In genomic region chr8:70211726-70212111, GRCm38 (mm10) we compare ENCODE assay signal across 7 mouse cellular contexts. TPM values are rescaled to one million over a fixed set of nuclear protein-coding genes. Genes with fewer than 3 reads are reported as not detected.
A peak's percentile ranks its signal among the peaks of the same experiment; 100 is the strongest.
DNase-seq lines count a peak whose midpoint lies in the region; ATAC-seq and TF ChIP-seq lines count a peak whose summit lies in the region.

No protein-coding gene starts in this region.

- 1% methylated on average over 31 of the region's 31 CpGs for WGBS in lung, adult 2 months
- WGBS in forebrain, embryonic 11.5 days: 4% methylated on average over 31 of the region's 31 CpGs
- 1% methylated on average over 31 of the region's 31 CpGs for WGBS in limb, embryonic 13.5 days
- 2% methylated on average over 31 of the region's 31 CpGs for WGBS in neural tube, embryonic 15.5 days

- H3K27me3 ChIP-seq in forebrain, embryonic 11.5 days (ENCODE audit: control insufficient read depth, insufficient read depth, low read length): peaks cover 10% of the 10 kb centered on the region
- peaks cover 11% of the 10 kb centered on the region; the same call in 1 of the 2 replicates for H3K27me3 ChIP-seq in limb, embryonic 13.5 days
- 0 out of 2 replicates have a peak, but pooled peaks cover 6% of the 10 kb centered on the region for H3K27me3 ChIP-seq in neural tube, embryonic 15.5 days (replicated peaks)

- H3K4me3 ChIP-seq in lung, adult 2 months (replicated peaks; ENCODE audit: extremely low read depth, low read depth, low read length): peak overlapping the region; percentile 77
- peak overlapping the region; percentile 43 for H3K4me3 ChIP-seq in forebrain, embryonic 11.5 days (ENCODE audit: low read depth, low read length)
- H3K4me3 ChIP-seq in limb, embryonic 13.5 days: peak overlapping the region; percentile 62
- H3K4me3 ChIP-seq in neural tube, embryonic 15.5 days (replicated peaks): peak overlapping the region; percentile 76

- no peak overlapping the region for H3K27ac ChIP-seq in forebrain, embryonic 11.5 days (ENCODE audit: low read depth, low read length)
- H3K27ac ChIP-seq in limb, embryonic 13.5 days: no peak overlapping the region
- peak overlapping the region; percentile 76 for H3K27ac ChIP-seq in neural tube, embryonic 15.5 days (replicated peaks)

- no peak for TF ChIP-seq CTCF in lung, adult 2 months (IDR thresholded peaks at IDR 0.05; ENCODE audit: insufficient read depth, low read length)
- TF ChIP-seq CTCF in brain, embryonic 14.5 days (IDR thresholded peaks at IDR 0.05; ENCODE audit: borderline replicate concordance, extremely low read depth, insufficient read depth, insufficient read length): no peak

- peak overlapping the region; percentile 83 for H3K4me2 ChIP-seq in forebrain, embryonic 11.5 days (ENCODE audit: low read depth, low read length, severe bottlenecking)
- peak overlapping the region; percentile 98 for H3K4me2 ChIP-seq in limb, embryonic 13.5 days (replicated peaks)
- H3K4me2 ChIP-seq in neural tube, embryonic 15.5 days: peak overlapping the region; percentile 86

- peak overlapping the region; percentile 57 for H3K9ac ChIP-seq in forebrain, embryonic 11.5 days (ENCODE audit: low read length)
- peak overlapping the region; percentile 75 for H3K9ac ChIP-seq in limb, embryonic 13.5 days
- H3K9ac ChIP-seq in neural tube, embryonic 15.5 days (replicated peaks): peak overlapping the region; percentile 67

- ATAC-seq in forebrain, embryonic 11.5 days (replicated peaks; ENCODE audit: low FRiP score): no peak; the same call in 1 of the 2 replicates
- no peak for ATAC-seq in limb, embryonic 13.5 days (ENCODE audit: low FRiP score, low read depth)
- ATAC-seq in neural tube, embryonic 15.5 days (ENCODE audit: low FRiP score): peak; percentile 1

- DNase-seq in lung, adult 2 months: no peak
- DNase-seq in lung, postnatal 14 days: no peak
- DNase-seq in brain, embryonic 14.5 days (ENCODE audit: low read depth): peak; percentile 32
- DNase-seq in forebrain, embryonic 11.5 days (ENCODE audit: low spot score): no peak
- DNase-seq in layer of hippocampus, adult 18-20 months (ENCODE audit: low spot score in 2 of 2): no peak

- peaks cover 6% of the 10 kb centered on the region; the same call in 1 of the 2 replicates for H3K4me1 ChIP-seq in lung, adult 2 months (ENCODE audit: control insufficient read depth, insufficient read depth, low read length)
- peaks cover 4% of the 10 kb centered on the region; the same call in 1 of the 2 replicates for H3K4me1 ChIP-seq in forebrain, embryonic 11.5 days (replicated peaks; ENCODE audit: control insufficient read depth, insufficient read depth, low read length)
- peaks cover 16% of the 10 kb centered on the region for H3K4me1 ChIP-seq in limb, embryonic 13.5 days
- peaks cover 24% of the 10 kb centered on the region for H3K4me1 ChIP-seq in neural tube, embryonic 15.5 days

- no peak for TF ChIP-seq POLR2A in lung, adult 2 months (IDR thresholded peaks at IDR 0.05; ENCODE audit: borderline replicate concordance, extremely low read depth, low read depth, low read length)
- TF ChIP-seq POLR2A in brain, embryonic 14.5 days (IDR thresholded peaks at IDR 0.05; ENCODE audit: borderline replicate concordance, extremely low read depth, insufficient read depth, insufficient read length, poor library complexity, severe bottlenecking): no peak

- no peaks in the 10 kb centered on the region for H3K36me3 ChIP-seq in forebrain, embryonic 11.5 days (ENCODE audit: control insufficient read depth, insufficient read depth, low read length)
- H3K36me3 ChIP-seq in limb, embryonic 13.5 days: no peaks in the 10 kb centered on the region
- H3K36me3 ChIP-seq in neural tube, embryonic 15.5 days: no peaks in the 10 kb centered on the region

- no peaks in the 10 kb centered on the region for H3K9me3 ChIP-seq in forebrain, embryonic 11.5 days (ENCODE audit: control insufficient read depth, low read length)
- no peaks in the 10 kb centered on the region for H3K9me3 ChIP-seq in limb, embryonic 13.5 days
- no peaks in the 10 kb centered on the region for H3K9me3 ChIP-seq in neural tube, embryonic 15.5 days (replicated peaks)

RNA-seq across cellular contexts. Expression of gene Slc25a42, which starts 0.4 kb away (rescaled TPM):
- polyA plus RNA-seq in lung, adult 2 months (2012; rRNA removed): 26.9 and 29.6 TPM in 2 replicates
- polyA plus RNA-seq in brain, embryonic 14.5 days (2012; rRNA removed): 26.2 and 26.8 TPM in 2 replicates
- polyA plus RNA-seq in forebrain, embryonic 11.5 days (2014; fragmentation: Nextera tagmentation; extraction: Ambion mirVana): 1.9 and 2.5 TPM in 2 replicates
- 4.0 and 4.6 TPM in 2 replicates for polyA plus RNA-seq in limb, embryonic 13.5 days (2015; fragmentation: Nextera tagmentation; extraction: Ambion mirVana)
- polyA plus RNA-seq in neural tube, embryonic 15.5 days (2015; fragmentation: Nextera tagmentation; extraction: Ambion mirVana): 9.3 and 10.9 TPM in 2 replicates
- 10 to 100 TPM; 39.3 to 41.8 TPM for total RNA-seq in layer of hippocampus, adult 18-20 months (2021)

RNA-seq across cellular contexts. Expression of gene Sugp2, which starts 22.3 kb away (rescaled TPM):
- polyA plus RNA-seq in lung, adult 2 months (2012; rRNA removed): 26.6 and 31.0 TPM in 2 replicates
- 149 and 191 TPM in 2 replicates for polyA plus RNA-seq in brain, embryonic 14.5 days (2012; rRNA removed)
- 60.4 and 74.7 TPM in 2 replicates for polyA plus RNA-seq in forebrain, embryonic 11.5 days (2014; fragmentation: Nextera tagmentation; extraction: Ambion mirVana)
- polyA plus RNA-seq in limb, embryonic 13.5 days (2015; fragmentation: Nextera tagmentation; extraction: Ambion mirVana): 37.0 and 40.5 TPM in 2 replicates
- polyA plus RNA-seq in neural tube, embryonic 15.5 days (2015; fragmentation: Nextera tagmentation; extraction: Ambion mirVana): 77.3 and 80.5 TPM in 2 replicates
- 100 to 1,000 TPM; 112 to 123 TPM for total RNA-seq in layer of hippocampus, adult 18-20 months (2021)

RNA-seq across cellular contexts. Expression of gene Armc6, which starts 22.5 kb away (rescaled TPM):
- 14.5 and 15.1 TPM in 2 replicates for polyA plus RNA-seq in lung, adult 2 months (2012; rRNA removed)
- 96.9 and 115 TPM in 2 replicates for polyA plus RNA-seq in brain, embryonic 14.5 days (2012; rRNA removed)
- polyA plus RNA-seq in forebrain, embryonic 11.5 days (2014; fragmentation: Nextera tagmentation; extraction: Ambion mirVana): 31.2 and 35.7 TPM in 2 replicates
- 25.5 and 26.2 TPM in 2 replicates for polyA plus RNA-seq in limb, embryonic 13.5 days (2015; fragmentation: Nextera tagmentation; extraction: Ambion mirVana)
- 106 and 112 TPM in 2 replicates for polyA plus RNA-seq in neural tube, embryonic 15.5 days (2015; fragmentation: Nextera tagmentation; extraction: Ambion mirVana)
- total RNA-seq in layer of hippocampus, adult 18-20 months (2021): 10 to 100 TPM; 41.2 to 41.4 TPM

RNA-seq across cellular contexts. Expression of gene Tmem161a, which starts 39.6 kb away (rescaled TPM):
- 101 and 105 TPM in 2 replicates for polyA plus RNA-seq in lung, adult 2 months (2012; rRNA removed)
- 95.9 and 171 TPM in 2 replicates for polyA plus RNA-seq in brain, embryonic 14.5 days (2012; rRNA removed)
- 42.5 and 45.1 TPM in 2 replicates for polyA plus RNA-seq in forebrain, embryonic 11.5 days (2014; fragmentation: Nextera tagmentation; extraction: Ambion mirVana)
- polyA plus RNA-seq in limb, embryonic 13.5 days (2015; fragmentation: Nextera tagmentation; extraction: Ambion mirVana): 66.5 and 70.6 TPM in 2 replicates
- polyA plus RNA-seq in neural tube, embryonic 15.5 days (2015; fragmentation: Nextera tagmentation; extraction: Ambion mirVana): 51.1 and 54.0 TPM in 2 replicates
- total RNA-seq in layer of hippocampus, adult 18-20 months (2021): 10 to 100 TPM; 49.9 to 50.3 TPM
